Mouse (Mus musculus) ES-E14 (cell line): ENCODE data around the gene Crocc. TPM values are rescaled to one million over a fixed set of nuclear protein-coding genes. Genes with fewer than 3 reads are reported as not detected.

Source experiments
- DNase-seq: peaks from one replicate; pipeline ENCODE4 v3.0.0-alpha.2; 2013; ENCODE audit warnings: low read depth, low spot score
- H3K27ac ChIP-seq: 2 replicates; pipeline ENCODE4 v1.5.1; 2012; ENCODE audit warnings: low read depth, mild to moderate bottlenecking, low read length, moderate library complexity, mixed read lengths; ENCODE audit not compliant: poor library complexity, insufficient read depth, severe bottlenecking
- H3K36me3 ChIP-seq: 2 replicates; pipeline ENCODE4 v1.6.1; 2012; ENCODE audit warnings: mild to moderate bottlenecking, low read length, moderate library complexity, mixed read lengths; ENCODE audit not compliant: control insufficient read depth, poor library complexity, insufficient read depth, severe bottlenecking
- H3K4me1 ChIP-seq, 2 experiments: fragments of 150-350 bp in 1 of 2; sonication (generic) in 1 of 2; 2 replicates each; pipeline ENCODE4 v1.6.1; 2012; ENCODE audit warnings: low read length in 2 of 2, mild to moderate bottlenecking in 1 of 2, mixed read lengths in 1 of 2; ENCODE audit not compliant: control insufficient read depth in 2 of 2, insufficient read depth in 2 of 2, poor library complexity in 1 of 2
- H3K4me3 ChIP-seq, 2 experiments: fragments of 150-350 bp in 1 of 2; sonication (generic) in 1 of 2; 2 replicates each; pipeline ENCODE4 v1.5.1; 2012; ENCODE audit warnings: low read length in 2 of 2, low read depth in 1 of 2, mild to moderate bottlenecking in 1 of 2, mixed read lengths in 1 of 2; ENCODE audit not compliant: insufficient read depth in 1 of 2, poor library complexity in 1 of 2, severe bottlenecking in 1 of 2
- H3K9ac ChIP-seq: 2 replicates; pipeline ENCODE4 v1.6.1; 2012; ENCODE audit warnings: low read depth, mild to moderate bottlenecking, low read length, mixed read lengths; ENCODE audit not compliant: poor library complexity, insufficient read depth, severe bottlenecking
- H3K9me3 ChIP-seq: fragments of 150-350 bp; sonication (generic); 2 replicates; pipeline ENCODE4 v1.6.1; 2012; ENCODE audit warnings: low read depth, mild to moderate bottlenecking, low read length; ENCODE audit not compliant: control insufficient read depth, insufficient read depth
- CHD2 ChIP-seq: IDR thresholded peaks from 2 replicates; pipeline ENCODE4 v1.6.1; 2014; ENCODE audit warnings: mild to moderate bottlenecking, low read depth, low read length, inconsistent platforms
- HCFC1 ChIP-seq: IDR thresholded peaks from 2 replicates; pipeline ENCODE4 v1.6.1; 2012; ENCODE audit warnings: low read length, inconsistent platforms, borderline replicate concordance; ENCODE audit not compliant: insufficient read depth
- MAFK ChIP-seq: IDR thresholded peaks from 2 replicates; pipeline ENCODE4 v1.6.1; 2014; ENCODE audit warnings: mild to moderate bottlenecking, low read depth, low read length, inconsistent platforms; ENCODE audit not compliant: insufficient read depth
- ZC3H11A ChIP-seq: IDR thresholded peaks from 2 replicates; pipeline ENCODE4 v1.6.1; 2012; ENCODE audit warnings: low read depth, mild to moderate bottlenecking, inconsistent platforms, low read length, borderline replicate concordance
- ZNF384 ChIP-seq: IDR thresholded peaks from 2 replicates; pipeline ENCODE4 v1.6.1; 2012; ENCODE audit warnings: low read depth, low read length, inconsistent platforms
- in situ Hi-C, 2 experiments: fragments of 600-800 bp; cut with MboI; formaldehyde crosslinking; loops; one replicate each; pipeline ENCODE4 v1.15.1; 2025; ENCODE audit warnings: low sequenced_read_pairs in 2 of 2, inconsistent platforms in 1 of 2; ENCODE audit not compliant: unreplicated experiment in 2 of 2
- total RNA-seq: library from RNA; depleted of rRNA; stranded (reverse); fragments of 300-350 nt; gene quantifications from 2 replicates; pipeline ENCODE4 v1.2.3, GENCODE M21; 2012

The Crocc gene
- total RNA-seq, 1 experiment = 15.2 TPM

DNA sequence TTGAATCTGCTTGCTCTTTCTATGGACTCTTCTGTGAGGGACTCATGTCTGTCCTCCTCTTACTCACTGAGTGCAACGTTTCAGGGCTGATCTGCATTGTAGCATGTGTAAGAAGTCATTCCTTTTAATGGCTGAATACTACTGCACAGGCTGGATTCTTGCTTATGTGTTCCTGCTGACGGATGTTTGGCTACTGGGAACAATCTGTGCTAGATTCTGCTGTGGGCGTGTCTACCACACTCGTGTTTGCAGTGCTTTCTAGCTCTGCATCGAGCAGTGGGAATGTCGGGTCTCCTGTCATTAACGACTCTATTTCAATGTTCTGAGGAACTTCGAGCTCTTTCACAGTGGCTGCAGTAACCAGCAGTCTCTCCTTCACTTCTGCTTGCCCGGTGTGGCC, 36.3 kb downstream of the Crocc start:
- Histone ChIP-seq H3K4me1 (peaks cover 1 to 11% of the 10 kb centered on the region in 2 experiments; a peak in 2 of 4 replicates), H3K36me3 (peaks cover 30% of the 10 kb centered on the region), H3K4me3 (no peak overlapping the region), H3K27ac (no peak overlapping the region), H3K9ac (no peak overlapping the region), H3K9me3 (no peaks in the 10 kb centered on the region)
- no peak for DNase-seq
- no peak for TF ChIP-seq CHD2
- TF ChIP-seq MAFK = no peak
- no peak for TF ChIP-seq ZNF384
- no peak for TF ChIP-seq ZC3H11A
- TF ChIP-seq HCFC1 = no peak
- in situ Hi-C loops = no loop called here

DNA sequence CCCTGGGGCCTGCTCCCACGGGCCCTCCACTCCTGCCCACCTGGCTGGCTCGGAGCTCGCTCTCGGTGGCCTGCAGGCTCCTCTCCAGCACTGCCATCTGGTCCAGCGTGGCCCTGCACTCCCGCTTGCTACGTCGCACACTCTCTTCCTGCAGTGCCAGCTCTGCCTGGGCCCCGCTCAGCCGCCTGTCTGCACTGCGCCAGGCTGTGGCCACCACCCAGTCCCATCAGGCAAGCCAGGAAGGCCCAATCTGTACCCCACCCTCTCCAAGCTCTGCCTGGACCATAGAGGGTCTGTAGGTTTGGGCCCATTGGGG, 38.8 kb downstream of the Crocc start:
- H3K4me3 ChIP-seq = no peak overlapping the region
- no peaks in the 10 kb centered on the region for H3K9me3 ChIP-seq
- in situ Hi-C loops = no loop called here
- no peak overlapping the region for H3K9ac ChIP-seq
- no peak for DNase-seq
- no peak overlapping the region for H3K27ac ChIP-seq
- H3K4me1 ChIP-seq = peaks cover 1 to 14% of the 10 kb centered on the region in 2 experiments; a peak in 2 of 4 replicates
- peaks cover 25% of the 10 kb centered on the region for H3K36me3 ChIP-seq
- TF ChIP-seq MAFK (no peak), HCFC1 (no peak), ZC3H11A (no peak), ZNF384 (no peak), CHD2 (no peak)

- no peak overlapping the region for H3K27ac ChIP-seq
- TF ChIP-seq HCFC1 (no peak), CHD2 (no peak), MAFK (no peak), ZC3H11A (no peak), ZNF384 (no peak)
- no peaks in the 10 kb centered on the region for H3K9me3 ChIP-seq
- no peak overlapping the region for H3K9ac ChIP-seq
- H3K4me3 ChIP-seq = no peak overlapping the region
- peaks cover 1 to 14% of the 10 kb centered on the region in 2 experiments; a peak in 2 of 4 replicates for H3K4me1 ChIP-seq
- H3K36me3 ChIP-seq = peaks cover 25% of the 10 kb centered on the region
- in situ Hi-C loops = no loop called here
- no peak for DNase-seq
These were observed 39.3 kb downstream of the Crocc start for GRCm38 (mm10) chr4:141020811-141021613.

DNA sequence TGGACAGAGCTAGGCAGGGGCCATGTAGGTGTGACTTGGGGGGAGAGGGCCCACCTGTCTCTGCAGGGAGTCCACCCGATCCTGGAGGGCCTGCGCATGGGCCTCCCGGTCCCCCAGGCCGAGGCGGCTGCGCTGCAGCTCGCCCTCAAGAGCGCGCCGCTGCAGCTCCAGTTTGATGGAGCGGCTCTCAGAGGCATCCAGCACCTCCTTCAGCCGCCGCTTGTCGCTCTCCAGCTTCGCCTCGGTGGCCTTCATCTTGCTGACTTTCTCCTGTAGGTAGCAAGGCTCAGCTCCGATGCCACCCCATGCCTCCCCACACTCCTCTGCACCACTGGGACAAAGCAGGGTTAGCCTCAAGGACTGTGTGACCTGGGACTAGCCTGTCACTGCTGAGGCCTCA, 40.1 kb downstream of the Crocc start:
- H3K27ac ChIP-seq = no peak overlapping the region
- H3K9ac ChIP-seq = no peak overlapping the region
- TF ChIP-seq CHD2 (no peak), MAFK (no peak), HCFC1 (no peak), ZNF384 (no peak), ZC3H11A (no peak)
- peaks cover 1 to 12% of the 10 kb centered on the region in 2 experiments; a peak in 2 of 4 replicates for H3K4me1 ChIP-seq
- DNase-seq = no peak
- no peaks in the 10 kb centered on the region for H3K9me3 ChIP-seq
- no peak overlapping the region for H3K4me3 ChIP-seq
- H3K36me3 ChIP-seq = peaks cover 25% of the 10 kb centered on the region
- in situ Hi-C loops = no loop called here
